Mouse (Mus musculus) limb, embryonic 12.5 days (tissue): ENCODE data around the gene Imp3. TPM values are rescaled to one million over a fixed set of nuclear protein-coding genes. Genes with fewer than 3 reads are reported as not detected.

ENCODE experiments used
- ATAC-seq: fragments of 200-750 bp; cut with Nextera tagmentation; 2 replicates; pipeline ENCODE4 v1.8.0; 2017; ENCODE audit warnings: low read depth, moderate TSS enrichment; ENCODE audit not compliant: insufficient number of reproducible peaks, insufficient read depth, low FRiP score, low TSS enrichment
- H3K27ac ChIP-seq: fragments of 300-500 bp; sonication (generic); 2 replicates; pipeline ENCODE4 v1.5.1; 2016; ENCODE audit warnings: mild to moderate bottlenecking, moderate library complexity
- H3K27me3 ChIP-seq: fragments of 300-500 bp; sonication (generic); 2 replicates; pipeline ENCODE4 v1.6.1; 2016; ENCODE audit warnings: mild to moderate bottlenecking, moderate library complexity
- H3K36me3 ChIP-seq: fragments of 300-500 bp; sonication (generic); 2 replicates; pipeline ENCODE4 v1.6.1; 2016; ENCODE audit warnings: mild to moderate bottlenecking, moderate library complexity
- H3K4me1 ChIP-seq: fragments of 300-500 bp; sonication (generic); replicated peaks from 2 replicates; pipeline ENCODE4 v1.6.1; 2016
- H3K4me2 ChIP-seq: fragments of 300-500 bp; sonication (generic); 2 replicates; pipeline ENCODE4 v1.6.1; 2016; ENCODE audit warnings: mild to moderate bottlenecking, moderate library complexity
- H3K4me3 ChIP-seq: fragments of 300-500 bp; sonication (generic); replicated peaks from 2 replicates; pipeline ENCODE4 v1.5.1; 2016; ENCODE audit warnings: mild to moderate bottlenecking
- H3K9ac ChIP-seq: fragments of 300-500 bp; sonication (generic); replicated peaks from 2 replicates; pipeline ENCODE4 v1.6.1; 2016; ENCODE audit warnings: mild to moderate bottlenecking, moderate library complexity
- H3K9me3 ChIP-seq: fragments of 300-500 bp; sonication (generic); 2 replicates; pipeline ENCODE4 v1.6.1; 2016; ENCODE audit warnings: mild to moderate bottlenecking, moderate library complexity
- WGBS: fragments of 180-500 bp; shearing (Covaris S2); methylation state at CpG from one replicate; pipeline ENCODE4 v1.1.7; 2016; 5-methylcytosine and 5-hydroxymethylcytosine counted together
- polyA plus RNA-seq: library from polyadenylated mRNA; unstranded; fragments of >200 nt; fragmentation: Nextera tagmentation; extraction: Ambion mirVana; gene quantifications from 2 replicates; pipeline ENCODE4 v1.2.1, GENCODE M21; 2016

Gene Imp3
- polyA plus RNA-seq, 1 experiment from 2014 or later: 80.1 TPM

DNA sequence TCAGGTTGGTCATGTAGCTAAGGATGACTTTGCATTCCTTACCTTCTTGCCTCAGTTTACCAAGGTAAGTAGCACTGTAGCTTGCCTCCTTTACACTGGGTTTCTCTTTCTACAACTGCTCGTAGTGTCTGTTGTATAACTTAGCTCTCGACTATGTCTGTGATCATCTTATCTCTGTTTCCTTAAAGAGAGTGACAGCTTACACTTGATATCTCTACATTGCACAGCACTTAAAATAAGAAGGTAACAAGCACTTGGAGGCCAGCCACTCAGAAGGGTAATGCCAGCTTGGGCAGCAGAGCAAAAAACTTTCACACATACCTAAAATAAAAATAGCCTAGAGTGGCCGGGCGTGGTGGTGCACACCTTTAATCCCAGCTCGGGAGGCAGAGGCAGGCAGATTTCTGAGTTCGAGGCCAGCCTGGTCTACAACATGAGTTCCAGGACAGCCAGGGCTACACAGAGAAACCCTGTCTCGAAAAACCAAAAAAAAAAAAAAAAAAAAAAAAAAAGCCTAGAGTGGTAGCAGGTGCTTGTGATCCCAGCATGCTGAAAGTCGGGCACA, 36.8 kb downstream of the Imp3 start:
- H3K27me3 ChIP-seq: no peaks in the 10 kb centered on the region
- no peak overlapping the region for H3K4me2 ChIP-seq
- 87% methylated on average over 8 of the region's 8 CpGs for WGBS

DNA sequence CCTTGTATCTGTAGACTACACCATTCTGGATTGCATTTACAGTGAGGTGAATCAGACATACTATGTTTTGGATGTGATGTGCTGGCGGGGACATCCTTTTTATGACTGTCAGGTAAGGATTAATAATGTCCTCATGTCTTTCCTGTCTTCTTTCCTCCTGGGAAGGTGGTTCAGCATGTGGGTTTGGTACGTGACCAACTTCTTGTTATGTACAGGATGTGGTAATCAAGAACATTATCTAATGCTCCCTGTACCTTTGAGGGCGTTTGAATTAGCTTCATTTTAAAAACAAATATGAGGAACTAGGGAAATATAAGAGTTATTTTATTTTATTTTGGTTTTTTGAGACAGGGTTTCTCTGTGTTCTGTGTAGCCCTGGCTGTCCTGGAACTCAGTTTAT, 37.9 kb downstream of the Imp3 start:
- no peak overlapping the region for H3K4me2 ChIP-seq
- no peaks in the 10 kb centered on the region for H3K27me3 ChIP-seq
- H3K36me3 ChIP-seq: peaks cover 47% of the 10 kb centered on the region
- no peak overlapping the region for H3K4me3 ChIP-seq
- H3K9ac ChIP-seq: no peak overlapping the region
- ATAC-seq: no peak
- no peaks in the 10 kb centered on the region for H3K4me1 ChIP-seq
- no peak overlapping the region for H3K27ac ChIP-seq
- WGBS: 83% methylated on average over 3 of the region's 3 CpGs
- H3K9me3 ChIP-seq: no peaks in the 10 kb centered on the region

More for the DNA sequence above, 36.8 kb downstream of the Imp3 start:
- Histone ChIP-seq H3K4me3 (no peak overlapping the region), H3K4me1 (no peaks in the 10 kb centered on the region), H3K9ac (no peak overlapping the region), H3K27ac (no peak overlapping the region), H3K36me3 (peaks cover 40% of the 10 kb centered on the region), H3K9me3 (no peaks in the 10 kb centered on the region)
- ATAC-seq: no peak

DNA sequence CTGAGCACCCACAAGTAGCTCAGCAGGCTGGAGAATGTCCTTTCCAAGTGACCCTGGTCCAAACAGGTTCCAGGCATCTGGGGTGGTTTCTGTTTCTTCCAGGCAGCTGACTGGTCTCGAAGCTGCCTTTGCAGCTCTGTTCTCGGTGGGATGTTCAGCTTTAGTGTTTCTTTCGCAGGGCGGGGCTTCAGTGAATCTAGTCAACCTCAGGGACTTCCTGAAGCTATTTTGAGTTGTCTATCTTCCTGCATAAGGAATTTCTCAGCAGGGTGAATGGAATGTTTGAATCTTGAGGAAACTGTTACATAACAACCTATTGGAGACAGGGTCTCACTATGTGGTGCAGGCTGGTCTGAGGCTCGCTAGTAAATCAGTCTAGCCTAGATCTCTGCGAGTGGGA, 42.9 kb downstream of the Imp3 start:
- Histone ChIP-seq H3K4me1 (no peaks in the 10 kb centered on the region), H3K4me3 (no peak overlapping the region), H3K27ac (no peak overlapping the region), H3K9ac (no peak overlapping the region), H3K27me3 (no peaks in the 10 kb centered on the region), H3K4me2 (no peak overlapping the region), H3K9me3 (no peaks in the 10 kb centered on the region), H3K36me3 (peaks cover 50% of the 10 kb centered on the region)
- WGBS: 92% methylated on average over 6 of the region's 6 CpGs
- ATAC-seq: no peak

DNA sequence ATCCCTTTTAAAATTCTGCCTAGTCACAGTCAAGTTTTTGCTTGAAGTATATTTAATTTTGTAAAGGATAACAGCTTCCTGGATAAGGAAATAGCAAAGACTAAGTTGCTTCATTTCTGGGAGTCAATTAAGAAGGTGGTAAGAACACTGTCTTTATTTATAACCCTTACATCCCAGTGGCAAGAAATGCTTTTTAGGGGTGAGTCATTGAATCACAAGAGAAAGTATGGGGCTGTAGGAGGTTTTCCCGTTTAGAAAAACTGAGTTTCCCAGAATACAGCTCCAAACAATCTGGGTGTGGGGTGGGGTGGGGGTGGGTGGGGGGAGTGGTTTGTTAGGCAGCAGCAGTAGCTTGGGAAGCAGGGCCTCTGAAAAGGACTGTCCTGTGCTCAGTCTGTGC, 44.2 kb downstream of the Imp3 start:
- no peaks in the 10 kb centered on the region for H3K9me3 ChIP-seq
- no peaks in the 10 kb centered on the region for H3K27me3 ChIP-seq
- H3K36me3 ChIP-seq: peaks cover 50% of the 10 kb centered on the region
- 83% methylated on average over 1 of the region's 1 CpGs for WGBS
- ATAC-seq: no peak
- no peak overlapping the region for H3K27ac ChIP-seq
- H3K4me2 ChIP-seq: no peak overlapping the region
- H3K4me3 ChIP-seq: no peak overlapping the region
- H3K4me1 ChIP-seq: no peaks in the 10 kb centered on the region
- no peak overlapping the region for H3K9ac ChIP-seq

Other genes with a start within 250 kb of the Imp3 start
- gene Lingo1, start 141.0 kb upstream of the Imp3 start, polyA plus RNA-seq: 2.1 and 2.5 TPM in 2 replicates
- gene Odf3l1, start 72.8 kb upstream of the Imp3 start, polyA plus RNA-seq: 0.52 and 0.53 TPM in 2 replicates
- gene Cspg4, start 72.4 kb upstream of the Imp3 start, polyA plus RNA-seq: 13.8 and 17.5 TPM in 2 replicates
- gene Snx33, start 9.1 kb upstream of the Imp3 start, polyA plus RNA-seq: 12.2 and 14.1 TPM in 2 replicates
- gene Snupn, start 13.4 kb downstream of the Imp3 start, polyA plus RNA-seq: 27.1 and 29.2 TPM in 2 replicates
- gene Ptpn9, start 57.4 kb downstream of the Imp3 start, polyA plus RNA-seq: 39.2 and 41.7 TPM in 2 replicates
- gene Sin3a, start 134.6 kb downstream of the Imp3 start, polyA plus RNA-seq: 42.1 and 54.4 TPM in 2 replicates
- 70.7 and 70.8 TPM in 2 replicates for gene Man2c1, start 193.2 kb downstream of the Imp3 start, polyA plus RNA-seq
- gene Neil1, start 210.8 kb downstream of the Imp3 start, polyA plus RNA-seq: 7.8 and 8.1 TPM in 2 replicates
- gene Commd4, start 220.9 kb downstream of the Imp3 start, polyA plus RNA-seq: 77.9 and 91.6 TPM in 2 replicates